Mouse (Mus musculus): ENCODE data around the gene B4galnt1. TPM values are rescaled to one million over a fixed set of nuclear protein-coding genes. Genes with fewer than 3 reads are reported as not detected.

B4galnt1 gene
- total and polyA plus RNA-seq, 2 experiments from 2014 or later = 87.8 to 94.4 TPM

DNA sequence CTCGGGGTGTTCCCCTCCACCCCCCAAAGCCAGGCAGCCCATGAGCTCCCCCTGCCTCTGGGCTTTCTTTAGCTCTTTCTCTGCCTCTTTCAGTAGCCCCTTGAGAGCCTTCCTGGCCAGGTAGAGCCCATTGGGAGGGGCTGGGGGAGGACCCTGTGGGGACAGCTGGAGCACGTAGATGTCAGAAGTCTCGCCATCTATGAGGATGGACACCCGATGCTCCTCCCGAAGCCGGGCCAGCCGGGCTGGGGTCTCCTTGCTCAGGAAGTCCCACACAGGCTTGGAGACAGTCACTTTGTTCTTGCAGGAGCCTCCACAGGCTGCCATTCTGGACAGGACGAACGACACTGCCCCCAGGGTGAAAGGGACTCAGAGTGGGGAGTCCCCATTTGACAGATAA is 28.0 kb downstream of the B4galnt1 start:
- peaks cover 11% of the 10 kb centered on the region for H3K4me1 ChIP-seq (ENCODE audit: insufficient read depth)
- H3K27me3 ChIP-seq (ENCODE audit: insufficient read depth, low read length) = no peaks in the 10 kb centered on the region
- H3K4me2 ChIP-seq (ENCODE audit: low read depth) = no peak overlapping the region
- WGBS = 91% methylated on average over 9 of the region's 9 CpGs
- H3K9ac ChIP-seq = no peak overlapping the region
- ATAC-seq (no peak), DNase-seq (no peak)
- H3K36me3 ChIP-seq (ENCODE audit: insufficient read depth) = peaks cover 35% of the 10 kb centered on the region
- H3K4me3 ChIP-seq (ENCODE audit: low read depth, low read length) = no peak overlapping the region
- no peak overlapping the region for H3K27ac ChIP-seq (ENCODE audit: low read depth, low read length)
- no peak for TF ChIP-seq CTCF (IDR thresholded peaks at IDR 0.05; ENCODE audit: low read depth)
- no peaks in the 10 kb centered on the region for H3K9me3 ChIP-seq (ENCODE audit: low read length)

DNA sequence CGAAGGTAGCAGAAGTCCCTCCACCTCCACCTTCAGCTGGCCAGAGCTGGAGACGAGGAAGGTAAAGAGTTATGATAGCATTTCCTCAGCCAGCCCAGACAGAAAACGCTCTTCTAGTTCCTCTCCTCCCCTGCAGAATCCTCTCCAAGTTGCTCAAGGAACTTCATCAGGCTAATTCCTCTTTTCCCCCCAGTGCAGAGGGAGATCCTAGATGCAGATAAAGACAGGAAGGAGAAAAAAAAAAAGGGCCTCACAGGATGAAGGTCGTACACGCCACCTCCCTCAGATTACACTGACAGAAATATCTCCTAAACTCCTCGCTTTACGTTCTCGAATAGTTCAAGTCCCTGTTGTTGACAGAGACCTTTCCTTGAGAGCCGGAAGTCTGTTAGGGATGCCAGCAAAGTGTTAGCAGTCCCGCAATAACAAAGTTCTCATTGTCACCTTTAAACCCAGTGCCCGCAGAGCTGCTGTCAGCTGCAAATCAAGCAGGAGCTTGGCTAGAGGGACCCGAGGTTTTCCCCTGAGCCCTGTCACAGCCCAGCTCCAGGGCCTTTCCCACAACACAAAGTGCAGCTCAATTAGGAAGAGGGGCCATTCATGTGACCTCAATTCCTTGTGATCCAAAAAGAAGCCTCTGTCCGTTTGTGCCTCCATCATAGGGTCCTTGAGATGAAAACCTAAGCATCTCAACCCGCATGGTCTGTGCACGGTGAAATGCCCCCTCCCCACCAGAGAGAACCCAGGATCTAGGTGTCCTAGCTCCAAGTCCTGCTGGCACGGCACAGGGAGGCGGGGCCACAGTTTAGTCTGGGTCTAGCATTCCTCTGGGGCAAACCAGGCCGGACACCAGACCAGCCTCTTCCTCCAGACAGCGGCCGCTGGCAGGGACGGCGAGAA is 29.7 kb downstream of the B4galnt1 start:
- peak overlapping the region; percentile 97 for H3K9ac ChIP-seq
- ATAC-seq (peak; percentile 19; the same call in 1 of the 2 replicates), DNase-seq (peak; percentile 34)
- H3K9me3 ChIP-seq (ENCODE audit: low read length) = no peaks in the 10 kb centered on the region
- no peaks in the 10 kb centered on the region for H3K27me3 ChIP-seq (ENCODE audit: insufficient read depth, low read length)
- H3K4me1 ChIP-seq (ENCODE audit: insufficient read depth) = peaks cover 2% of the 10 kb centered on the region
- H3K27ac ChIP-seq (ENCODE audit: low read depth, low read length) = peak overlapping the region; percentile 87
- H3K36me3 ChIP-seq (ENCODE audit: insufficient read depth) = peaks cover 51% of the 10 kb centered on the region
- peak overlapping the region; percentile 94 for H3K4me2 ChIP-seq (ENCODE audit: low read depth)
- WGBS = 21% methylated on average over 22 of the region's 22 CpGs
- TF ChIP-seq CTCF (IDR thresholded peaks at IDR 0.05; ENCODE audit: low read depth) = no peak
- H3K4me3 ChIP-seq (ENCODE audit: low read depth, low read length) = peak overlapping the region; percentile 88

DNA sequence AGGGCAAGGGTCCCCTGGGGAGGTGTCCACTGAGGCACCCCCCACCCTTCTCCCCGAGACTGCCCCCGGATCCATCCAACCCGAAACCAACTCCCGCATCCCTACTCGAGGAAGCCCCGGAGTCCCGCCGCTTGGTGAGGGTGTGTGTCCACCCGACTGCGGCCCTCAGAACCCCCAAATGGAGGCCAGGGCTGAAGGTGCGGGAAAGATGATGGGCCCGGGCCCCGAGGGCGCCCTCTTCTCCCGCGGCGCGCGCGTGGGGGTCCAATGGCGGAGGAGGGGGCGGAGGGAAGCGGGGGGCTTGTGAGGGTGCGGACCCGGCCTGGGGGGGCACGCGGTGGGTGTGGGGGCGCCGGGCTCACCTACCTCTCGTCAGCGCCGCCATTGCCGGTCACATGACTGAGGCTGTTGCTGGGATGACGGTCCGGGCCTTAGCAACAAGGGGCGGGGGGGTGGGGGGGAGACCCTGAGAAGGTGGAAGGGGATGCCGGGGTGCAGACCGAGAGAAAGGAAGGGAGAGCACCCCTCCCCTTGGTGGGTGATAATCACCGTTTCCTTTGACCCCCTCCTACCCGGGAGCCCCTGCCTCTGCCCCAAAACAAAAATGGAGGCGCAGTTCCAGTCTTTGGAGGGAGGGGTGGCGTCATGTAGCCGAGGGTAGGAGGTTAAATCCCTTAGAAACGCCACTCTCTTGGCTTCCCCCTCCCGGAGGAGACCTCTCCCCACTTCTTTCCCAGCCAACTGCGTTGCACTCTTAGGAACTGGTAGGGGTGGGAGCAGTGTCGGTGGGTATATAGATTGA is 30.5 kb downstream of the B4galnt1 start, which contains the start of gene Dtx3:
TSS of gene Dtx3 (minus strand) at position 401 of the 802 bp plus-strand sequence.
- no peaks in the 10 kb centered on the region; the same call in 1 of the 2 replicates for H3K4me1 ChIP-seq (ENCODE audit: insufficient read depth)
- no peaks in the 10 kb centered on the region for H3K27me3 ChIP-seq (ENCODE audit: insufficient read depth, low read length)
- H3K9me3 ChIP-seq (ENCODE audit: low read length) = no peaks in the 10 kb centered on the region
- H3K4me2 ChIP-seq (ENCODE audit: low read depth) = peak within 1 kb of the TSS; percentile 94
- TF ChIP-seq CTCF (IDR thresholded peaks at IDR 0.05; ENCODE audit: low read depth) = no peak
- H3K27ac ChIP-seq (ENCODE audit: low read depth, low read length) = peak within 1 kb of the TSS; percentile 87
- peak within 1 kb of the TSS; percentile 97 for H3K9ac ChIP-seq
- H3K4me3 ChIP-seq (ENCODE audit: low read depth, low read length) = peak within 1 kb of the TSS; percentile 88
- DNase-seq (peak; percentile 68), ATAC-seq (peak; percentile 79)
- peaks cover 55% of the 10 kb centered on the region for H3K36me3 ChIP-seq (ENCODE audit: insufficient read depth)
- WGBS = 2% methylated on average over 38 of the region's 47 CpGs

DNA sequence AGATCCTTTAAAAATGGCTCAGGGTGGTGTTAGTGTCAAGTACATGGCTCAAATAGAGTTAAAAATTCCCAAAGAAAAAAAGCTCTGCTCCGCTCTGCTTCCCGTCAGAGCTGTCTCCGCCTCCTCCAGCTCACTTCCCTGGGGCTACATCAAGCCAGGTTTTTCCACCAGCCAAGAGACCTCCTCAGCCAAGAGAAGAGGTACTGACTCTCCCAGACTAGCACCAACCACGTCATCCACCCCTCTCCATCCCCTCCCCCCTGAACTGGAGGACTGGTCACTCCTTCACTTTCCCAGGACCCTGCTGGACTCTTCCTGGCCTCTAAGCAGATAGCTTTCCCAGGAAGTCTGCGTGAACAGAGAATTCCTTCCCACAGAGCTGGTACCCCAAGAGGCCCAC is 31.4 kb downstream of the B4galnt1 start:
- Histone ChIP-seq H3K27me3 (ENCODE audit: insufficient read depth, low read length) (no peaks in the 10 kb centered on the region), H3K9ac (peak overlapping the region; percentile 97; the same call in 1 of the 2 replicates), H3K27ac (ENCODE audit: low read depth, low read length) (peak overlapping the region; percentile 87), H3K4me1 (ENCODE audit: insufficient read depth) (no peaks in the 10 kb centered on the region; the same call in 1 of the 2 replicates), H3K9me3 (ENCODE audit: low read length) (no peaks in the 10 kb centered on the region), H3K36me3 (ENCODE audit: insufficient read depth) (peaks cover 51% of the 10 kb centered on the region), H3K4me3 (ENCODE audit: low read depth, low read length) (peak overlapping the region; percentile 88), H3K4me2 (ENCODE audit: low read depth) (peak overlapping the region; percentile 94)
- TF ChIP-seq CTCF (IDR thresholded peaks at IDR 0.05; ENCODE audit: low read depth) = no peak
- 3% methylated on average over 5 of the region's 5 CpGs for WGBS
- DNase-seq = peak; percentile 64
- ATAC-seq = peak; percentile 67

DNA sequence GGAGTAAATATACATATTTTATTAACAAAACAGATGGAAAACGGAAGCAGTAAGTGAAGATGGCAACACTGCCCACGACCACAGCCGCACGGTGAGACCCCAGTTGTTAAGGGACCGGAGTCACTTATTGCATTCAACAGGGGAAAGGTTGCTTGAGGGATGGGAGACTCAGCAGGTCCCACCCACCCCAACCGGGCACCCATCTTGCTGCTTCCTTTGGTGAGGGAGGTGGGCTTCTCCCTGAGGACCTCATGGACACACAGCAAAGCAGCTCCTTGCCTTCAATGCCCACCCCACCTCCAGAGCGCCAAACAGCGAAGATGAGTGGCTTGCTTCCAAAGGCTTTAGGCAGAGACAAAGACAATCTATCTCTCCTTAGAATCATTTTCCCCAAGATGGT is 32.1 kb downstream of the B4galnt1 start:
- H3K9me3 ChIP-seq (ENCODE audit: low read length) = no peaks in the 10 kb centered on the region
- H3K36me3 ChIP-seq (ENCODE audit: insufficient read depth) = peaks cover 48% of the 10 kb centered on the region
- 93% methylated on average over 8 of the region's 8 CpGs for WGBS
- no peak overlapping the region for H3K4me3 ChIP-seq (ENCODE audit: low read depth, low read length)
- H3K27me3 ChIP-seq (ENCODE audit: insufficient read depth, low read length) = no peaks in the 10 kb centered on the region
- no peak overlapping the region for H3K4me2 ChIP-seq (ENCODE audit: low read depth)
- no peak for ATAC-seq
- TF ChIP-seq CTCF (IDR thresholded peaks at IDR 0.05; ENCODE audit: low read depth) = no peak
- H3K27ac ChIP-seq (ENCODE audit: low read depth, low read length) = no peak overlapping the region
- no peaks in the 10 kb centered on the region; the same call in 1 of the 2 replicates for H3K4me1 ChIP-seq (ENCODE audit: insufficient read depth)
- no peak for DNase-seq
- H3K9ac ChIP-seq = no peak overlapping the region

DNA sequence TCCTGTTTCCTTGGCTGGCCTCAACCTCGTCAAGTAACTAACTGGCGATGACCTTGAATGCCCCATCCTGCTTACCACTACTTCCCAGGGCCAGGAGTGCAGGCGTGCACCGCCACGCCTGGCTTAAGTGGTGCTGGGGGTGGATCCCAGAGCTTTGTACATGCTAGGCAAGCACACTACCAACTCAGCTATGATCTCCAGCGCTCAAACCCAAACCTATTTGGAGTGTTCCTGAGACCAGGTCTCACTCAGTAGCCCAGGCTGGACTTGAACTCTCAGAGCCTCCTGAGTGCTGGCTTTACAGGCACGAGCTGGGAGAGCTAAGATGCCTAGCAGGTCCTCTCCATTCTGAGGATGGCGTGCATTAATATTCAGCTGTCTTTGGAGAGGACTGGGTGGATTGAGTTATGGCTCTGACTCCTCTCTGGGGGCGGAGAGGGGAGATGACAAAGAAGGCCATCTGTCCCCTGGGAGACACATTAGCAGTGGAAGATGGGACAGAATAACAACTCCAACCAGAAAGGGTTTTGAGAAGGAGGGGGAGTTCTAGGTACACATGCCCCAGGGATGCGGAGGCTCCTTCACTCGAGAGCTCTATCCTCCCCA is 32.6 kb downstream of the B4galnt1 start:
- Histone ChIP-seq H3K27me3 (ENCODE audit: insufficient read depth, low read length) (no peaks in the 10 kb centered on the region), H3K36me3 (ENCODE audit: insufficient read depth) (peaks cover 47% of the 10 kb centered on the region), H3K9me3 (ENCODE audit: low read length) (no peaks in the 10 kb centered on the region), H3K9ac (no peak overlapping the region), H3K4me1 (ENCODE audit: insufficient read depth) (no peaks in the 10 kb centered on the region; the same call in 1 of the 2 replicates), H3K4me2 (ENCODE audit: low read depth) (no peak overlapping the region), H3K27ac (ENCODE audit: low read depth, low read length) (no peak overlapping the region), H3K4me3 (ENCODE audit: low read depth, low read length) (no peak overlapping the region)
- WGBS = 83% methylated on average over 11 of the region's 11 CpGs
- no peak for ATAC-seq
- no peak for TF ChIP-seq CTCF (IDR thresholded peaks at IDR 0.05; ENCODE audit: low read depth)
- no peak for DNase-seq
